Mouse (Mus musculus) lung, embryonic 16.5 days (tissue): ENCODE results near the gene Smad1. TPM values are rescaled to one million over a fixed set of nuclear protein-coding genes. Genes with fewer than 3 reads are reported as not detected.
A peak's percentile ranks its signal among the peaks of the same experiment; 100 is the strongest.

ENCODE experiments used
- ATAC-seq: fragments of 200-750 bp; cut with Nextera tagmentation; 2 replicates; pipeline ENCODE4 v1.8.0; 2017; ENCODE audit warnings: low read depth, mild to moderate bottlenecking, moderate library complexity
- H3K27ac ChIP-seq: fragments of 300-500 bp; sonication (generic); 2 replicates; pipeline ENCODE4 v1.5.1; 2014; ENCODE audit warnings: mild to moderate bottlenecking, control low read depth, low read length
- H3K27me3 ChIP-seq: fragments of 300-500 bp; sonication (generic); 2 replicates; pipeline ENCODE4 v1.6.1; 2014; ENCODE audit warnings: low read depth, low read length, mixed read lengths; ENCODE audit not compliant: control insufficient read depth, insufficient read depth
- H3K36me3 ChIP-seq: fragments of 300-500 bp; sonication (generic); 2 replicates; pipeline ENCODE4 v1.6.1; 2014; ENCODE audit warnings: low read length; ENCODE audit not compliant: control insufficient read depth, insufficient read depth
- H3K4me1 ChIP-seq: fragments of 300-500 bp; sonication (generic); replicated peaks from 2 replicates; pipeline ENCODE4 v1.6.1; 2014; ENCODE audit warnings: low read length, mixed read lengths; ENCODE audit not compliant: control insufficient read depth, insufficient read depth
- H3K4me2 ChIP-seq: fragments of 300-500 bp; sonication (generic); 2 replicates; pipeline ENCODE4 v1.6.1; 2014; ENCODE audit warnings: low read depth, low read length, control low read depth
- H3K4me3 ChIP-seq: fragments of 300-500 bp; sonication (generic); 2 replicates; pipeline ENCODE4 v1.5.1; 2014; ENCODE audit warnings: mild to moderate bottlenecking, low read length, control low read depth
- H3K9ac ChIP-seq: fragments of 300-500 bp; sonication (generic); 2 replicates; pipeline ENCODE4 v1.6.1; 2014; ENCODE audit warnings: low read length, control low read depth
- H3K9me3 ChIP-seq: fragments of 300-500 bp; sonication (generic); 2 replicates; pipeline ENCODE4 v1.6.1; 2016; ENCODE audit warnings: low read length; ENCODE audit not compliant: control insufficient read depth
- WGBS: fragments of 180-500 bp; shearing (Covaris S2); extraction: QIAGEN DNeasy Blood & Tissue Kit; methylation state at CpG from one replicate; pipeline ENCODE4 v1.1.7; 2014; 5-methylcytosine and 5-hydroxymethylcytosine counted together
- polyA plus RNA-seq: library from polyadenylated mRNA; unstranded; fragments of >200 nt; fragmentation: Nextera tagmentation; extraction: Ambion mirVana; gene quantifications from 2 replicates; pipeline ENCODE4 v1.2.1, GENCODE M21; 2015

Gene Smad1
- polyA plus RNA-seq, 1 experiment from 2014 or later: 37.2 TPM

- Histone ChIP-seq H3K36me3 (no peaks in the 10 kb centered on the region), H3K4me2 (peak overlapping the region; percentile 79), H3K9me3 (no peaks in the 10 kb centered on the region), H3K27ac (peak overlapping the region; percentile 84), H3K9ac (peak overlapping the region; percentile 98), H3K27me3 (no peaks in the 10 kb centered on the region), H3K4me3 (peak overlapping the region; percentile 93), H3K4me1 (peaks cover 24% of the 10 kb centered on the region)
- WGBS: under 1% methylated on average over 56 of the region's 68 CpGs
- ATAC-seq: peak; percentile 59
Observed at GRCm38 (mm10) chr8:79398251-79398981, 902 bp downstream of the Smad1 start.

- peak overlapping the region; percentile 93 for H3K4me3 ChIP-seq
- no peak for ATAC-seq
- H3K27me3 ChIP-seq: no peaks in the 10 kb centered on the region
- H3K36me3 ChIP-seq: no peaks in the 10 kb centered on the region
- 20% methylated on average over 7 of the region's 7 CpGs for WGBS
- H3K4me1 ChIP-seq: peaks cover 24% of the 10 kb centered on the region
- no peaks in the 10 kb centered on the region for H3K9me3 ChIP-seq
- peak overlapping the region; percentile 84 for H3K27ac ChIP-seq
- H3K9ac ChIP-seq: peak overlapping the region; percentile 98
- H3K4me2 ChIP-seq: peak overlapping the region; percentile 79
Observed at GRCm38 (mm10) chr8:79397705-79398250, 1.5 kb downstream of the Smad1 start.

GRCm38 (mm10) chr8:79396911-79397310, 2.4 kb downstream of the Smad1 start:
- H3K4me2 ChIP-seq: no peak overlapping the region; the same call in 1 of the 2 replicates

DNA sequence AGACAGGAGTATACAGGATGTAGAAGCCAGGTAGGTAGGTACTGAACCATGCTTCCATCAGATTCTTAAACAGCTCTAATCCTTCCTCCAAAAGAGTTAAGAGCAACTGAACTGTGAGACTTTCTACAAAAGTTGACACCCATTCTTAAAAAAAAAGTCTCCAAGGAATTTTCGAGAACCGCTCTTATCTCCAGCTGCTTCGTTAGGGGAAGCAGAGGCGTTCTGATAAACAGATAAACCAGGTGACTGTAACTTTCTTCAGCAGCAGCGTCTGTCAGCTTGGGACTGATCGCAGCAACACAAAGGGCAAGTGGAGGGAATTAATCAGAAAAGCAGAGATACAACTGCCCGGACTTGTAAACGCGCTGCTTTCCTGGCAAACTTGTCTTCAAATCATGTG, 5.3 kb downstream of the Smad1 start:
- H3K4me2 ChIP-seq: no peak overlapping the region
- no peak overlapping the region for H3K9ac ChIP-seq
- WGBS: 35% methylated on average over 9 of the region's 9 CpGs
- no peak for ATAC-seq
- no peak overlapping the region for H3K4me3 ChIP-seq
- no peaks in the 10 kb centered on the region for H3K27me3 ChIP-seq
- no peak overlapping the region for H3K27ac ChIP-seq
- no peaks in the 10 kb centered on the region for H3K36me3 ChIP-seq
- peaks cover 25% of the 10 kb centered on the region for H3K4me1 ChIP-seq
- H3K9me3 ChIP-seq: no peaks in the 10 kb centered on the region

More at GRCm38 (mm10) chr8:79396911-79397310, 2.4 kb downstream of the Smad1 start:
- no peak for ATAC-seq
- H3K4me1 ChIP-seq: peaks cover 29% of the 10 kb centered on the region
- H3K27me3 ChIP-seq: no peaks in the 10 kb centered on the region
- no peak overlapping the region for H3K4me3 ChIP-seq
- no peaks in the 10 kb centered on the region for H3K9me3 ChIP-seq
- no peak overlapping the region for H3K27ac ChIP-seq
- WGBS: 72% methylated on average over 6 of the region's 6 CpGs
- no peak overlapping the region for H3K9ac ChIP-seq
- H3K36me3 ChIP-seq: no peaks in the 10 kb centered on the region

DNA sequence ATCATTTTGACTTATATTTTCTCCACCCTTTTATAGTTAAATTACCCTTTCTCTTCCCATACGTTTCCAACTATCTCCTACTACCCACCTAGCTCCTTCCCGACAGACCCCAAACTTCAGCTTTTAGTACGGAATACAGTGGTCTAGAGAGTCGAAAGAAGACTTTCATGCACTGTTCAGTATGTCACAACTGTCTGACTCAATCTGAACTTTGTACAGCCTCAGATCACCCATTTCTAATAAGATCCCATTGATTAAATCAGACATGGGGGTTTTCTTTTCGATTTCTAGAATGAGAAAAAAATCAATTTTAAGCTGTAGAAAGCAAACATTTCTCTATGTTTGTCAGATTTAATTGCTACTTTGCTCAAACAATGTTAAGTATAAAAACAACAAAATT, 6.1 kb downstream of the Smad1 start:
- no peak overlapping the region for H3K4me2 ChIP-seq
- WGBS: 84% methylated on average over 5 of the region's 5 CpGs
- no peak overlapping the region for H3K27ac ChIP-seq
- no peaks in the 10 kb centered on the region for H3K36me3 ChIP-seq
- no peaks in the 10 kb centered on the region for H3K9me3 ChIP-seq
- H3K4me3 ChIP-seq: no peak overlapping the region
- H3K4me1 ChIP-seq: peaks cover 25% of the 10 kb centered on the region
- ATAC-seq: no peak
- no peak overlapping the region for H3K9ac ChIP-seq
- no peaks in the 10 kb centered on the region for H3K27me3 ChIP-seq

- Histone ChIP-seq H3K9me3 (no peaks in the 10 kb centered on the region), H3K36me3 (no peaks in the 10 kb centered on the region), H3K4me2 (0 out of 2 replicates have a peak overlapping the region, but pooled peaks have one; percentile 2), H3K27ac (no peak overlapping the region), H3K9ac (0 out of 2 replicates have a peak overlapping the region, but pooled peaks have one; percentile 9), H3K4me3 (no peak overlapping the region), H3K4me1 (peaks cover 23% of the 10 kb centered on the region), H3K27me3 (no peaks in the 10 kb centered on the region)
- ATAC-seq: no peak
- WGBS: 53% methylated on average over 6 of the region's 6 CpGs
Observed at GRCm38 (mm10) chr8:79392649-79393048, 6.7 kb downstream of the Smad1 start.

- 78% methylated on average over 13 of the region's 13 CpGs for WGBS
- Histone ChIP-seq H3K4me1 (peaks cover 14% of the 10 kb centered on the region), H3K27ac (no peak overlapping the region), H3K27me3 (no peaks in the 10 kb centered on the region), H3K4me3 (no peak overlapping the region), H3K9ac (no peak overlapping the region), H3K36me3 (no peaks in the 10 kb centered on the region), H3K4me2 (no peak overlapping the region), H3K9me3 (no peaks in the 10 kb centered on the region)
- no peak for ATAC-seq
Observed at GRCm38 (mm10) chr8:79391454-79391853, 7.9 kb downstream of the Smad1 start.

- H3K27ac ChIP-seq: no peak overlapping the region
- H3K36me3 ChIP-seq: no peaks in the 10 kb centered on the region
- no peak overlapping the region for H3K4me2 ChIP-seq
- WGBS: 71% methylated on average over 23 of the region's 23 CpGs
- no peaks in the 10 kb centered on the region for H3K27me3 ChIP-seq
- no peak for ATAC-seq
- H3K9me3 ChIP-seq: no peaks in the 10 kb centered on the region
- no peak overlapping the region for H3K4me3 ChIP-seq
- peaks cover 12% of the 10 kb centered on the region for H3K4me1 ChIP-seq
- H3K9ac ChIP-seq: no peak overlapping the region
Observed at GRCm38 (mm10) chr8:79389074-79389786, 10.1 kb downstream of the Smad1 start.

GRCm38 (mm10) chr8:79386831-79387230, 12.5 kb downstream of the Smad1 start:
- H3K9ac ChIP-seq: no peak overlapping the region
- no peaks in the 10 kb centered on the region for H3K9me3 ChIP-seq
- ATAC-seq: no peak
- 68% methylated on average over 5 of the region's 5 CpGs for WGBS
- no peaks in the 10 kb centered on the region for H3K27me3 ChIP-seq
- H3K4me2 ChIP-seq: no peak overlapping the region
- no peaks in the 10 kb centered on the region for H3K36me3 ChIP-seq
- peaks cover 11% of the 10 kb centered on the region for H3K4me1 ChIP-seq
- H3K27ac ChIP-seq: no peak overlapping the region
- no peak overlapping the region for H3K4me3 ChIP-seq
